Mouse (Mus musculus) C2C12 (cell line): Measurements from ENCODE around the gene Fam131a. TPM values are rescaled to one million over a fixed set of nuclear protein-coding genes. Genes with fewer than 3 reads are reported as not detected.

Experiments used
- H3K27me3 ChIP-seq: one replicate; pipeline ENCODE4 v1.6.1; 2011; ENCODE audit not compliant: control insufficient read depth, insufficient read depth, insufficient read length
- H3K36me3 ChIP-seq: one replicate; pipeline ENCODE4 v1.6.1; 2011; ENCODE audit not compliant: control insufficient read depth, insufficient read depth
- H3K4me3 ChIP-seq: one replicate; pipeline ENCODE4 v1.5.1; 2011; ENCODE audit warnings: mild to moderate bottlenecking, control low read depth; ENCODE audit not compliant: poor library complexity, insufficient read depth, severe bottlenecking
- H3K79me2 ChIP-seq: one replicate; pipeline ENCODE4 v1.6.1; 2011; ENCODE audit not compliant: control insufficient read depth, insufficient read depth
- H3K79me3 ChIP-seq: one replicate; pipeline ENCODE4 v1.6.1; 2011; ENCODE audit warnings: low read depth, control low read depth
- H3ac ChIP-seq: one replicate; pipeline ENCODE3; 2011; ENCODE audit warnings: low read depth; ENCODE audit not compliant: control insufficient read depth, insufficient read length
- CEBPB ChIP-seq: IDR thresholded peaks from one replicate; pipeline ENCODE4 v1.6.1; 2011; ENCODE audit warnings: low read depth, mild to moderate bottlenecking, control low read depth, moderate library complexity
- CTCF ChIP-seq: IDR thresholded peaks from one replicate; pipeline ENCODE4 v1.5.1; 2011; ENCODE audit not compliant: control insufficient read depth, insufficient read depth, insufficient read length
- FOSL1 ChIP-seq: IDR thresholded peaks from one replicate; pipeline ENCODE4 v1.8.0; 2011; ENCODE audit warnings: mild to moderate bottlenecking, low read length; ENCODE audit not compliant: poor library complexity, insufficient read depth, severe bottlenecking
- MAX ChIP-seq: IDR thresholded peaks from one replicate; pipeline ENCODE4 v1.6.1; 2011; ENCODE audit warnings: mild to moderate bottlenecking, control low read depth
- MYOD1 ChIP-seq: IDR thresholded peaks from one replicate; pipeline ENCODE4 v1.6.1; 2011; ENCODE audit warnings: low read depth; ENCODE audit not compliant: control insufficient read depth, insufficient read length
- MYOG ChIP-seq: IDR thresholded peaks from one replicate; pipeline ENCODE4 v1.6.1; 2011; ENCODE audit not compliant: control insufficient read depth, insufficient read length; ENCODE audit errors: extremely low read depth
- USF1 ChIP-seq: IDR thresholded peaks from one replicate; pipeline ENCODE4 v1.6.1; 2011; ENCODE audit warnings: low read depth, mild to moderate bottlenecking, control low read depth, moderate library complexity
- polyA plus RNA-seq: library from polyadenylated mRNA; unstranded; fragments of >200 nt; fragmentation: generic; extraction: Trizol; gene quantifications from one replicate; pipeline ENCODE4 v1.2.1, GENCODE M21; 2012; ENCODE audit warnings: missing spikeins

Gene Fam131a
- polyA plus RNA-seq, 1 experiment = 0.05 TPM

DNA sequence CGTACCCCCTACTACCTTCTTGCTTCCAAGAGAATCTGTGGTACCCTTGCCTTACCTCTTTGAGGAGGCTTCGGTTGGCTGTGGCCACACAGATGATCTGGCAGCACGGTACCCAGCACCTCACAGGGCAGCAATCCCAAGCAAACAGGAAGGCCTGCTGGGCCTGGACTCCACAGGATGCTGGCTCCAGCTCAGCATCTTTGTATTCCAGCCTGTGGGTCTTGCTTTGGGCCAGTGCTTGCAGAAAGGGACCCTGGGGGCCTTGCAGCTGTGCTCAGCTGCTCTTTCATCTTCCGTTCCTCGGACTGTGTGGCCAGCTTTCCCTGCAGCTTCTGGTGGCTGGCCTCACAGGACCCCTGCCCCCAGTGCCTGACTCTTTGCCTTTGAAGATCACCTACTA lies 7.0 kb downstream of the Fam131a start:
- H3K4me3 ChIP-seq = no peak overlapping the region
- H3K79me2 ChIP-seq = no peaks in the 10 kb centered on the region
- H3K36me3 ChIP-seq = no peaks in the 10 kb centered on the region
- no peaks in the 10 kb centered on the region for H3K79me3 ChIP-seq
- no peak for TF ChIP-seq USF1
- TF ChIP-seq CTCF = no peak
- TF ChIP-seq MAX = no peak
- no peak for TF ChIP-seq CEBPB
- TF ChIP-seq MYOD1 = no peak
- TF ChIP-seq FOSL1 = no peak
- TF ChIP-seq MYOG = no peak
- no peaks in the 10 kb centered on the region for H3K27me3 ChIP-seq
- no peak overlapping the region for H3ac ChIP-seq

DNA sequence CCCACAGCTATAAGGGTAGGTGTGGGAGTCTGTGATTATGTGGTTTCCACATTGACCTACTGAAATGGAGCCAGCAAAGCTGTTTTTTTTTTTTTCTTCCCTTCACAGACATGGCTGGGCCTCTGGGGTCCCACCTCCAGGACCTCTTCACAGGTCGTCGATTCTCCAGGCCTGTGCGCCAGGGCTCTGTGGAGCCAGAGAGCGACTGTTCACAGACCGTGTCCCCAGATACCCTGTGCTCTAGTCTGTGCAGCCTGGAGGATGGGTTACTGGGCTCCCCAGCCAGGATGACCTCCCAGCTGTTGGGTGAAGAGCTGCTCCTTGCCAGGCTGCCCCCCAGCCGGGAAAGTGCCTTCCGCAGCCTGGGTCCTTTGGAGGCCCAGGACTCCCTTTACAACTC lies 8.3 kb downstream of the Fam131a start:
- no peaks in the 10 kb centered on the region for H3K79me3 ChIP-seq
- H3ac ChIP-seq = peak overlapping the region; percentile 16
- no peak for TF ChIP-seq CTCF
- no peak for TF ChIP-seq MYOG
- no peak for TF ChIP-seq FOSL1
- no peak for TF ChIP-seq USF1
- TF ChIP-seq CEBPB = no peak
- no peak for TF ChIP-seq MAX
- no peak for TF ChIP-seq MYOD1
- no peak overlapping the region for H3K4me3 ChIP-seq
- no peaks in the 10 kb centered on the region for H3K36me3 ChIP-seq
- no peaks in the 10 kb centered on the region for H3K27me3 ChIP-seq
- no peaks in the 10 kb centered on the region for H3K79me2 ChIP-seq

DNA sequence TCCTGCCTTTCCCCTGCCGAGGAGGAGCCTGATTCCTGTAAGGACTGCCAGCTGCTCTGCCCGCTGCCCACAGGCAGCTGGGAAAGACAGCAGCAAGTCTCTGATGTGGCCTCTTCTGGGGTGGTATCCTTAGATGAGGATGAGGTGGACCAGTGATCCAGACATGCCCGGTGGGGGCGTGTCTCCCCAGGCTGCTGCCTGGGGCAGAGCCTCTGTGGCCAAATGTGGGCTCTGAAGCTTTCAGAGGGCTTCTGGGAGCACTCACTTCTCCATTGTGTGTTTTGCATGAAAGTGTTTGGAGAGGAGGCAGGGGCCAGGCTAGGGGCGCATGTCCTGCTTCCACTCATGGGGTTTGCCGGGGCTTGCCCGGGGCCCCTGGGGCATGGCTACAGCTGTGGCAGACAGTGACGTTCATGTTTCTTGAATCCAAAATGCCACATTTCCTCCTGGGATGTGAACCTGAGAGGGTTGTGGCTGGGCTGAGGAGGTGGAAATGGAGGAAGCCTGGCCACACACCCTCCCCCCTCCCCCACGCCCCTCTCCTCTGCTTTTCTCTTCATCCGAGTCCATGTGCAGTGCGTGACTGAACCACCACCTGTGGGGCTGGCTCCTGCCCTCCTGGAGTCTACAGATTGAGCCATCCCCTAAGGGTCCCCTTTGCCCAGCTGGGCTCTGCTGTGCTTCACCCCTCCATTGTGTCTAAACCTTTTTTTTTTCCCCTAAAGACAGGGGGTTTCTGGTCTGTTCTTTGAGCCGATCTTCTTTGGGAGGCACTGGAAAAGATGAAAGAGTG lies 8.9 kb downstream of the Fam131a start:
- TF ChIP-seq MYOD1 (peak; percentile 4), MAX (no peak), FOSL1 (no peak), USF1 (no peak)
- no peaks in the 10 kb centered on the region for H3K79me2 ChIP-seq
- H3K4me3 ChIP-seq = no peak overlapping the region
- no peaks in the 10 kb centered on the region for H3K27me3 ChIP-seq
- H3K79me3 ChIP-seq = no peaks in the 10 kb centered on the region
- no peaks in the 10 kb centered on the region for H3K36me3 ChIP-seq
- no peak overlapping the region for H3ac ChIP-seq

DNA sequence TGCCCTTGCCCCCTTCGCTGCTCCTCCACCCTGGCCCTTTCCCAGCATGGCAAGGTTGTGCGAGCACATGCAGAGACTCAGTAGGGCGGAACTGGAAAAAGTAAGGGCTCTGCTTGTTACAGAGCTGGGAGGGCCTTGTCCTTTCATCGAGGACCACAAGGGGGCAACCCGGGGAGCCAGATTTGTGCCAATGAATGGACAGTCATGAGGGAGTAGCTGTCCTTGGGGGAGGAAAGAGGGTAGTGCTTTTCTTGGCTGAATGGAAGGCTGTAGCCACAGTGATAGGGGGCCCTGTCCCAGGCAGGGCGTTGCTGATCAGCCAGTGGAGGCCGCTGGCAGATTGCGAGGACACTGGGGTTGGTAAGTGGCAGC lies 9.5 kb downstream of the Fam131a start:
- no peaks in the 10 kb centered on the region for H3K27me3 ChIP-seq
- no peaks in the 10 kb centered on the region for H3K79me3 ChIP-seq
- no peaks in the 10 kb centered on the region for H3K79me2 ChIP-seq
- H3K36me3 ChIP-seq = no peaks in the 10 kb centered on the region
- peak overlapping the region; percentile 24 for H3ac ChIP-seq
- TF ChIP-seq MYOG (no peak), CEBPB (no peak), FOSL1 (no peak), MAX (no peak), CTCF (no peak), USF1 (no peak), MYOD1 (no peak)
- no peak overlapping the region for H3K4me3 ChIP-seq

DNA sequence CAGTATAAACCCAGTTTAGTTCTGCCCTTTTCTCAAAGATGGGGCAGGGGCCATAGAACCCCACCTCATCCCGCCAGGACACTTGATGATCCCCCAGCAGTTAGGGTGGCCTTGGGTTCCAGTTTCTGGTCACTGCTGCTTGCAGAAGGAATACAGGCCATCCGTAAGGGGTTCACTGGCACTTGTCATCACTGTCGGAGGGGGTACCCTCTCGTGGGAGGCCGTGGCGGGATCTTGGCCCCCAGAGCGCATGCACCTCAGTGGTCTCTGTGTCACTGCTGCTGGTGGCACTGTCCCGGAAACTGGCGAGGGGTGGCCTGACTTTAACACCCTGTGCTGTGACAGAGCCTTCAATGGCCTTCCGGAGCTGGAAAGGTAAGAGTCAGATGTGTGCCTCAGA lies 10.0 kb downstream of the Fam131a start:
- Histone ChIP-seq H3K79me3 (no peaks in the 10 kb centered on the region), H3ac (no peak overlapping the region), H3K79me2 (no peaks in the 10 kb centered on the region), H3K4me3 (no peak overlapping the region), H3K36me3 (no peaks in the 10 kb centered on the region), H3K27me3 (no peaks in the 10 kb centered on the region)
- no peak for TF ChIP-seq CEBPB
- TF ChIP-seq MYOG = no peak
- no peak for TF ChIP-seq MAX
- TF ChIP-seq FOSL1 = no peak
- TF ChIP-seq CTCF = no peak
- TF ChIP-seq USF1 = no peak
- no peak for TF ChIP-seq MYOD1
